Mouse (Mus musculus): ENCODE results near the gene Acp5. TPM values are rescaled to one million over a fixed set of nuclear protein-coding genes. Genes with fewer than 3 reads are reported as not detected.
"Not testable (repeated sequence)": the region's sequence is repeated elsewhere in the genome, so short reads cannot be mapped to it uniquely, and the experiment has no call there.

The Acp5 gene
- total RNA-seq, 2 experiments from 2014 or later: 0.23 to 1.5 TPM

DNA sequence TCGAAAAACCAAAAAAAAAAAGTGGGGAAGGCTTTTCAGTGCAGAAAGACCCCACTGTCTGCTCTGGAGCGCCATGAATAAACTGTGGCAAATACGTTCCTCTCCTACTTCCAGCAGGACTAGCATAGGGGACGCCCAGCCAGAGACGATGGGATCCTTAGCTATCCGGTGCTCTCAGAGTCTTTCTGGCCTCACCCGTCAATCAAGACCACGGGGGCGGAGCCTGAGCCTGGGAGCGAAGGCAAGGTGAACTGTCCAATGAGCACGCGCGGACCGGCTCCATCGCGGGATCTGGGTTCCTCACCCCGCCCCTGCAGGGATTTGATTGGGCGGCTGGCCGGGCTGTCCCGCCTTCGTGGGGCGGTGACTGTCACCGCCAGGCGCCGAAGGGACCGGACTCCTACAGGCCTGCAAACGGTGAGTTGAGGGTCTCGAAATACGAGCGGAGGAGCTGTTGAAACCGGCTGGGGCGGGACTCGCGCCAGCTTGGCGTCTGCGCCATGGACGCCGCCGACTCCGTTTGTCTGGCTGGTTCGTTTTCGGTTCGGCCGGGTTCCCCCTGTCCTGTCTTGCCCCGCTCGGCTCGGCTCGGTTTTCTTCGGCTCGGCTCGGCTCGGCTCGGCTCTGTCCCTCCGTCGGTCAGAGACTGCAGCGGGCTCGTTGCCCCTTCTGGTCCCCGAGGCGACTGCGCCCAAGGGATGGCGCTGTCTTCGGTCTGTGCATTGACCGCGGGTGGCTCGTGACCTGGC lies 21.2 kb upstream of the Acp5 start, which contains the start of gene Pigyl:
Pigyl (plus strand) TSS at position 350 of the 749 bp plus-strand sequence.
- peak; percentile 22; the same call in 1 of the 2 replicates for TF ChIP-seq CTCF (IDR thresholded peaks at IDR 0.05)
- H3K4me3 ChIP-seq: peak within 1 kb of the TSS; percentile 88
- peak; percentile 100 for DNase-seq
- intact Hi-C loops (cut with DNase I): loop anchor here (5.0 to 10.0 kb wide), 3 partner anchors 39 to 152 kb away; partner anchors contain the start of genes Ccdc151, Elof1, Prkcsh and Zfp809
- peak within 1 kb of the TSS; percentile 96 for H3K27ac ChIP-seq

DNA sequence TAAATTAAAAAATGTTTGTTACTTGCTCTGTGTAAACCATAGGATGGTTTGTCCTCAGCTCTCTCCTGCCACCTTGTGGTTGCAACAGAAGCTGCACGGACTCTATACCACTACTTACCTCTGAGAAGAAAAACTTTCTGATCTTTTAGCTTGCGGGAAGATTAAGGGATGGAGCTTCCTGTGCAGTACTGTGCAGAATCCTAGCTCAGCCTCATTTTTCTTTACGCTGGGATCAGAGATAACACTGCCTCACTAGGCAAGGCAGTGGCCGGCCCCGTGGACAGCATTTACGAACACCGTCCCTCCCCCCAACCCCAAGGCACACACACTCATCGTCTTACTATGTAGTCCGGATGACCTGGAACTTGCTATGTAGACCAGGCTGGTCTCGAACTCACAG lies 20.1 kb upstream of the Acp5 start:
- DNase-seq: peak; percentile 59
- Histone ChIP-seq H3K4me3 (peak overlapping the region; percentile 88), H3K27ac (peak overlapping the region; percentile 96)
- intact Hi-C loops (cut with DNase I): loop anchor here (1.0 to 10.0 kb wide), 4 partner anchors 38 to 151 kb away; partner anchors contain the start of genes Ccdc151, Elof1, Prkcsh and Zfp809
- peak; percentile 97 for TF ChIP-seq CTCF (IDR thresholded peaks at IDR 0.05)

DNA sequence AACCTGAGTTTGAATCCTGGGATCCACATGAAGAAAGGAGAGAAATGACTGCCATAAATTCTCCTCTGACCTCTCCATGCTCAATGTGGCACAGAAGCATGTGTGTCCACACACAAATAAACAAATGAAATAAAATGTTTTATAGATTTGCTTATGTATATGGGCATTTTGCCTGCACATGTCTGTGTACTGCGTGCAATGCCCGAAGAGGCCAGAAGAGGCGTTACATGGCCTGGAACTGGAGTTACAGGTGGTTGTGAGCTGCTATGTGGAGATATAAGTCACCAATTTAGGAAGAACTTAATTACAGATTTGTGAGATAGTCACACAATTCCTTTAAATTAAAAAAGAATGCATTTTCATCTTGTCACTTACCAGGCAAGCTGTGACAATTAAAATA lies 18.3 kb upstream of the Acp5 start:
- no peak for TF ChIP-seq CTCF (IDR thresholded peaks at IDR 0.05)
- Histone ChIP-seq H3K4me3 (no peak overlapping the region), H3K27ac (no peak overlapping the region)
- no peak for DNase-seq
- intact Hi-C loops (cut with DNase I): loop anchor here (10.0 kb wide), 1 partner anchor 149 kb away; the partner anchor contains the start of genes Ccdc151 and Prkcsh

DNA sequence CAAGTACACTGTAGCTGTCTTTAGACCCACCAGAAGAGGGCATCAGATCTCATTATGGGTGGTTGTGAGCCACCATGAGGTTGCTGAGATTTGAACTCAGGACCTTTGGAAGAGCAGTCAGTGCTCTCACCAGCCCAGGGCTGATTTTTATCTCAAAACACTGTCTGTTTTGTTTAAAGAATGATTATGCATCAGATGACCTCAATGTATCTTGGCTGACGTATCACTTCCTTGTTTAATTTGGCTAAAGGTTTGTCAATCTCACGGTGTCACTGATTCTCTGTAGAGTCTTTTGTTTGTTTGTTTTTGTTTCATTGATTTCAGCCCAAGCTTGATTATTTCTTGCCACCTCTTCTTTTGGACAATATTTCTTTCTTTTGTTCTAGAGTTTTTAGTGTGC lies 15.4 kb upstream of the Acp5 start:
- no peak for DNase-seq
- H3K4me3 ChIP-seq: no peak overlapping the region
- intact Hi-C loops (cut with DNase I): loop anchor here (10.0 kb wide), 1 partner anchor 146 kb away; the partner anchor contains the start of genes Ccdc151 and Prkcsh

DNA sequence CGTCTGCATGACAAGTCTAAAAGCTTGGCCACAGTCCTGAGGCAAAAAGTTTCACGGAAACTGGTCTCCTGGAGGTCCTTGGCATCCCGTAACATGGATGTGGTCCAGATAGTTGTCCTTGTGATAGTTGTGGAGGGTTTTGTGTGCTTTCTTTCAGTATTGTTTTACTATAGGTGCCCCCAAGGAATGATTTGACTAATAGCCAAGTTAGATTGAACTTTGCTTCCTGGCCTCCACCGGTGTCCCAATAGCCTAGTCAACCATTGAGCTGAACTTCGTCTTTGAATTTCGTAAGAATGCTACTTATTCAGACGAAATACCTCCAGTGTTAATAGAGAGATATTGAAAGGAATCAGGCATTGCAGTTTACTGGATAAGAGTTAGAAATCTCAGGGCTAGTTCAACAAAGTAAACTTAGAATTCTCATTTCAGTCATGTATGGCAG lies 14.8 kb upstream of the Acp5 start:
- not testable (repeated sequence) for DNase-seq, H3K27ac ChIP-seq, H3K4me3 ChIP-seq
- intact Hi-C loops (cut with DNase I): loop anchor here (10.0 kb wide), 1 partner anchor 145 kb away; the partner anchor contains the start of genes Ccdc151 and Prkcsh

More for the DNA sequence above, 15.4 kb upstream of the Acp5 start:
- no peak overlapping the region for H3K27ac ChIP-seq
- no peak for TF ChIP-seq CTCF (IDR thresholded peaks at IDR 0.05)

DNA sequence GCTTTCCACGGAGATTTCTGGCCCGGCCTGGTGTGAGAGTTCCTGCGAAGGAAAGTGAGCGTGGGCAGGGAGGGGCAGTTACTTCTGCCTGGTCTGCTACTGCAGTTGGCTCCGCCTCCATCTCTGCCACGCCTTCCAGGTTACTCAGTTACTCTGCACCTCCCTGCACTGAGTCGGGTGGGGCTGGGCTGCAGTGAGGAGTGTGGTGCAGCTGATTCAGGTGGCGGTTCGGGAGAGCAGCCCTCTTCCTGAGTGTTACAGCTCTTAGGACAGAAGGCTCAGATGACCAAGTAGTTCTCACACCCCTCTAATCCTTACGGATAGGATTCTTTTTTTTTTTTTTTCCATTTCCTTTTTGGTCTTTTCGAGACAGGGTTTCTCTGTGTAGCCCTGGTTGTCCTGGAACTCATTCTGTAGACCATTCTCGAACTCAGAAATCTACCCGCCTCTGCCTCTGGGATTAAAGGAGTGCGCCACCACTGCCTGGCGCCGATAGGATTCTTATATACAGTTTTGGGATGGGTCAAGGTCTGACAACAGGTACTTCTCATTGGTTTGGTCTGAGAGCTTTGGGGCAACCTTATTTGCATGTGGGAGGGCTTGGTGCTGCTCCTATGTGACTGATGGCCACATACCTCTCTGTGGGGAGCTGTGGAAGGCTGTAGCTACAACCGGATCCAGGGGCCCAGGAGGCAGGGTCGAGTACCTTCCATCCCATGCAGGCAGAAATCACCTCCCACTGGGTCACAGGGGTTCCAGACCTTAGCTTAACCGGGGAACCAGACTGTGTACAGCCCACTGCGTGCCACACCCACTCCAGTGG lies 14.1 kb upstream of the Acp5 start:
- no peak overlapping the region for H3K27ac ChIP-seq
- no peak overlapping the region for H3K4me3 ChIP-seq
- no peak for DNase-seq
- intact Hi-C loops (cut with DNase I): loop anchor here (10.0 kb wide), 1 partner anchor 145 kb away; the partner anchor contains the start of genes Ccdc151 and Prkcsh
- no peak for TF ChIP-seq CTCF (IDR thresholded peaks at IDR 0.05)

DNA sequence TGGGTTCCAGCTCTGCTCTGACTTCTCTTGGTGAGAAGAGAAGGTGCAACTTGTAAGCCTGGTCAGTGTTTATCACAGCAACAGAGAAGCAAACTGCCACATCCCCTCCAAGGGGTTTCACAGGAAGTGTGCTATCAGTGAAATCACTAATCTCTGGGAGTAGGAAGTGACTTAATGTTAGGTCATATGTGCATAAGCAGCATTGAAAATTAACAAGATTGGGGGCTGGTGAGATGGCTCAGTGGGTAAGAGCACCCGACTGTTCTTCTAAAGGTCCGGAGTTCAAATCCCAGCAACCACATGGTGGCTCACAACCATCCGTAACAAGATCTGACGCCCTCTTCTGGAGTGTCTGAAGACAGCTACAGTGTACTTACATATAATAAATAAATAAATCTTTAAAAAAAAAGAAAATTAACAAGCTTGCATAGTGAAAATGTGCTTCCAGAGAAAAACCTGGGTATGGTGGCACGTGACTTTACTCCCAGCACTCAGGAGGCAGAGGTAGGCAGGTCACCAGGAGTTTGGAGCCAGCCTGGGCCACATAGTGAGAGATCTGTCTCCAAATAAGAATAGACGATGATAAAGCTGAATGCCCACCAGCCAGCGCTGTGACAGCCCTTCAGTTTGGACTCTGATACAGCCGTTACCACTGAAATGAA lies 8.9 kb upstream of the Acp5 start:
- TF ChIP-seq CTCF (IDR thresholded peaks at IDR 0.05): no peak
- intact Hi-C loops (cut with DNase I): loop anchor here (5.0 kb wide), 1 partner anchor 167 kb away; no protein-coding TSS in a partner anchor
- no peak overlapping the region for H3K4me3 ChIP-seq
- H3K27ac ChIP-seq: no peak overlapping the region
- no peak for DNase-seq

DNA sequence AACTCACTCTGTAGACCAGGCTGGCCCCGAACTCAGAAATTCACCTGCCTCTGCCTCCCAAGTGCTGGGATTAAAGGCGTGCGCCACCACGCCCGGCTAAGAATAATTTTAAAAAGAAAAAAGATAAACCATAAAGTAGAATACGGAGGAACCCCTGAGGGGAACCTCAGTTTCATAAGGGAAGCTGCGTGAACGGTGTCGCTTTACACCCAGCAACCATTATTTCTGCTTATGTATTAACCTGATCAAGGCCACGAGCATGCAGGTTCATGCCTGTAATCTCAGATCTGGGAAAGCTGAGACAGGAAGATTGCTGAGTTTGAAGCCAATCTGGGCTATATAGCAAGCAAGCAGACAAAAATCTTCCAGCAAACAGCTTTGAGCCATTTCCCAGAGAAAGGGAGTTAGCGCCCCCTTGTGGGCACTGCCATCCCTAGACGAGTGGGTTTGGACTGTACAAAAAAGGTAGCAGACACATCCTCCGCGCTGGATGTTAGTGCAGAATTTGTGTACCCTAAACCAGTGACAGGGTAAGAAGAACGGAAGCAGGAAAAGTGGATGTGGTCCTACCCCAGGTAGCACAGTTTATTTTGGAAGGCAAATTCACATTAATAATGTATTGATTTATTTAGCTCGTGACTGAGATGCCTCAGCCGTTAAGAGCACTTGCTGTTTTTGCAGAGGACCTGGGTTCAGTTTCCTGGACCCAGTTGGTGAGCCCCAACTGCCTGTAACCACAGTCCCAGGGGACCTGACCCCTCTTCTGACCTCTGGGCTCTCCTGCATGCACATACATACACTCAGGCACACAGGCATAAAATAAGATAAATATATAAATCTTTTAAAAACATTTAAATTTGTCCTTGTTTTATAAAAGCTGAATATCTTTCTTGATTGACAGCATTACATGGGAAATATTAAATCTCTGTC lies 7.9 kb upstream of the Acp5 start:
- Histone ChIP-seq H3K27ac (no peak overlapping the region), H3K4me3 (no peak overlapping the region)
- peak; percentile 97 for TF ChIP-seq CTCF (IDR thresholded peaks at IDR 0.05)
- intact Hi-C loops (cut with DNase I): loop anchor here (1.0 to 5.0 kb wide), 2 partner anchors 77 to 166 kb away; no protein-coding TSS in a partner anchor
- peak; percentile 86 for DNase-seq

DNA sequence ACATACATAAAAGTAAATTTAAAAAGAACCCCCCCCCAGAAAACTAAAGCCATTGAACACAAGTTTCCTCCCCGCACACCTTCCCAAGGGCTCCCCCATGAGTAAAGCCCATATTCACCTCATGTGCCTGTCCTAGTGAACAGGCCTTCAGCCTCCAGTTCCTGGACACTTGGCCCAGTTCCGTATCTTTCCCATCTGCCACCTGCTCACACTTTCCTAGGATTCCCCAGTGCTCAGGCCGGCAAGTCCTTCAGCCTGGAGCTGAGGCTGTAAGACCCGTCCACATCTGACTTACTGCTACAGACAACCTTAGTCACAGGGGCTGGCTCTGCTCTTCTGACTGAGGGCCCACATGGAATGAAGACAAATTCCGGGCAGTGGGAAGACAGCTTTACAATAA lies 4.2 kb upstream of the Acp5 start:
- H3K4me3 ChIP-seq: no peak overlapping the region
- intact Hi-C loops (cut with DNase I): loop anchor here (5.0 kb wide), 1 partner anchor 162 kb away; no protein-coding TSS in a partner anchor
- no peak for DNase-seq
- no peak overlapping the region for H3K27ac ChIP-seq
- TF ChIP-seq CTCF (IDR thresholded peaks at IDR 0.05): no peak

DNA sequence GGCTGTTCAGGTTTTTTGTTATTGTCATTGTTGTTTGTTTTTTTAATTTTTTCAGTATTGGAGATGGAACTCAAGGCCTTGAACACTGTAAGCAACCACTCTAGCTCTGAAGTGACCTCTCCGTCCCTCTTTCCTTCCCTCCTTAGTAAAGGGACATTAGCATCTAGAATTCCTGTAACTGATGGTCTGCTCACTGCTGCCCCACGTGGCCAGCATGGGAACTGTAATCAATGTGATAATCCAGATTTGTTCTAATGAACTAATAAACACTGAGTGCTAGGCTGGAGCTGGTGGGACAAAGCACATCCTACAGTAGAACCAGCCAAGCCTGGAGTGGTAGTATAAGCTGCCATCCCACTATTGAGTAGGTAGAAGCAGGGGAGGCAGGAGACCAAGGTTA lies 3.0 kb upstream of the Acp5 start:
- TF ChIP-seq CTCF (IDR thresholded peaks at IDR 0.05): peak; percentile 96
- H3K4me3 ChIP-seq: no peak overlapping the region
- intact Hi-C loops (cut with DNase I): no loop called here
- no peak overlapping the region for H3K27ac ChIP-seq
- no peak for DNase-seq

All from gastrocnemius, adult 2 months (tissue).